8 mouse cellular contexts compared by ENCODE assay signal in genomic region chr1:118916477-118917075, GRCm38 (mm10).
DNase-seq lines count a peak whose midpoint lies in the region; ATAC-seq lines count a peak whose summit lies in the region.
"Had no signal": no experiment of that assay in that cellular context is flagged by ENCODE, and none has a peak within 500 bp of the region (broad histone marks: within the 10 kb centered on the region; RNA-seq: fewer than 3 reads in every experiment).

No protein-coding gene starts in this region.

- H3K27me3 ChIP-seq in midbrain, embryonic 13.5 days: peaks cover 11% of the 10 kb centered on the region
- 0 out of 2 replicates have a peak, but pooled peaks cover 2% of the 10 kb centered on the region for H3K27me3 ChIP-seq in midbrain, embryonic 11.5 days (ENCODE audit: control insufficient read depth, insufficient read depth, low read length)
- no peaks in the 10 kb centered on the region for H3K27me3 ChIP-seq in forebrain, embryonic 16.5 days (replicated peaks; ENCODE audit: control insufficient read depth, insufficient read depth, low read length)
- peaks cover 50% of the 10 kb centered on the region for H3K27me3 ChIP-seq in lung, embryonic 16.5 days (ENCODE audit: control insufficient read depth, insufficient read depth, low read depth, low read length)

- no peak for ATAC-seq in midbrain, embryonic 13.5 days
- no peak for ATAC-seq in midbrain, embryonic 11.5 days (ENCODE audit: low FRiP score)
- peak; percentile 27 for ATAC-seq in forebrain, embryonic 16.5 days
- ATAC-seq in lung, embryonic 16.5 days (ENCODE audit: low read depth): no peak

- no peak overlapping the region for H3K9ac ChIP-seq in midbrain, embryonic 13.5 days (replicated peaks)
- H3K9ac ChIP-seq in midbrain, embryonic 11.5 days (ENCODE audit: low read length): no peak overlapping the region
- H3K9ac ChIP-seq in forebrain, embryonic 16.5 days (replicated peaks; ENCODE audit: low read depth, low read length): no peak overlapping the region
- no peak overlapping the region for H3K9ac ChIP-seq in lung, embryonic 16.5 days (ENCODE audit: low read length)
- H3K9ac ChIP-seq: liver, embryonic 14.5 days had no signal

- H3K27ac ChIP-seq in midbrain, embryonic 13.5 days: 0 out of 2 replicates have a peak overlapping the region, but pooled peaks have one; percentile 21
- H3K27ac ChIP-seq in midbrain, embryonic 11.5 days (ENCODE audit: low read depth, low read length): no peak overlapping the region
- peak overlapping the region; percentile 29; the same call in 1 of the 2 replicates for H3K27ac ChIP-seq in forebrain, embryonic 16.5 days (ENCODE audit: low read length)
- peak overlapping the region; percentile 18; the same call in 1 of the 2 replicates for H3K27ac ChIP-seq in lung, embryonic 16.5 days (ENCODE audit: low read length)
- H3K27ac ChIP-seq: liver, embryonic 14.5 days had no signal

- H3K9me3 ChIP-seq in midbrain, embryonic 13.5 days: no peaks in the 10 kb centered on the region
- H3K9me3 ChIP-seq in midbrain, embryonic 11.5 days (ENCODE audit: control insufficient read depth, low read length): no peaks in the 10 kb centered on the region
- no peaks in the 10 kb centered on the region for H3K9me3 ChIP-seq in forebrain, embryonic 16.5 days (ENCODE audit: control insufficient read depth, low read length)
- no peaks in the 10 kb centered on the region for H3K9me3 ChIP-seq in lung, embryonic 16.5 days (ENCODE audit: control insufficient read depth, low read length)

- peaks cover 53% of the 10 kb centered on the region for H3K4me1 ChIP-seq in midbrain, embryonic 13.5 days (replicated peaks)
- peaks cover 31% of the 10 kb centered on the region for H3K4me1 ChIP-seq in midbrain, embryonic 11.5 days (ENCODE audit: control insufficient read depth, insufficient read depth, low read length)
- peaks cover 31% of the 10 kb centered on the region for H3K4me1 ChIP-seq in forebrain, embryonic 16.5 days (replicated peaks; ENCODE audit: control insufficient read depth, insufficient read depth, low read length)
- peaks cover 17% of the 10 kb centered on the region for H3K4me1 ChIP-seq in lung, embryonic 16.5 days (replicated peaks; ENCODE audit: control insufficient read depth, insufficient read depth, low read length)

- WGBS in midbrain, embryonic 13.5 days: 49% methylated on average over 12 of the region's 12 CpGs
- 68% methylated on average over 12 of the region's 12 CpGs for WGBS in midbrain, embryonic 11.5 days
- 19% methylated on average over 12 of the region's 12 CpGs for WGBS in forebrain, embryonic 16.5 days
- WGBS in lung, embryonic 16.5 days: 32% methylated on average over 12 of the region's 12 CpGs

- no peak for DNase-seq in midbrain, embryonic 11.5 days (ENCODE audit: low spot score, missing footprints)
- no peak for DNase-seq in spleen, postnatal 14 days (ENCODE audit: low spot score in 2 of 2)
- no peak for DNase-seq in frontal cortex, postnatal 10 days (ENCODE audit: low spot score in 2 of 2)
- DNase-seq in left cerebral cortex, postnatal 25 days (ENCODE audit: low spot score in 2 of 2): no peak

- intact Hi-C loops in left cerebral cortex, postnatal 25 days (cut with DNase I): no loop called here

- H3K4me3 ChIP-seq in midbrain, embryonic 13.5 days (replicated peaks): no peak overlapping the region
- no peak overlapping the region for H3K4me3 ChIP-seq in midbrain, embryonic 11.5 days (ENCODE audit: low read depth, low read length)
- H3K4me3 ChIP-seq in forebrain, embryonic 16.5 days (replicated peaks; ENCODE audit: low read length): no peak overlapping the region
- no peak overlapping the region for H3K4me3 ChIP-seq in lung, embryonic 16.5 days (ENCODE audit: low read length)

- no peak overlapping the region for H3K4me2 ChIP-seq in midbrain, embryonic 13.5 days (replicated peaks)
- no peak overlapping the region for H3K4me2 ChIP-seq in midbrain, embryonic 11.5 days
- no peak overlapping the region for H3K4me2 ChIP-seq in forebrain, embryonic 16.5 days (ENCODE audit: low read length)
- H3K4me2 ChIP-seq in lung, embryonic 16.5 days (ENCODE audit: low read depth, low read length): no peak overlapping the region

- no peaks in the 10 kb centered on the region for H3K36me3 ChIP-seq in midbrain, embryonic 13.5 days
- no peaks in the 10 kb centered on the region for H3K36me3 ChIP-seq in midbrain, embryonic 11.5 days (ENCODE audit: control insufficient read depth, insufficient read depth, low read length)
- H3K36me3 ChIP-seq in forebrain, embryonic 16.5 days (ENCODE audit: control insufficient read depth, insufficient read depth): no peaks in the 10 kb centered on the region
- H3K36me3 ChIP-seq in lung, embryonic 16.5 days (ENCODE audit: control insufficient read depth, insufficient read depth, low read length): no peaks in the 10 kb centered on the region
